Mouse (Mus musculus): ENCODE results near the gene Dmgdh.

Gene Dmgdh

DNA sequence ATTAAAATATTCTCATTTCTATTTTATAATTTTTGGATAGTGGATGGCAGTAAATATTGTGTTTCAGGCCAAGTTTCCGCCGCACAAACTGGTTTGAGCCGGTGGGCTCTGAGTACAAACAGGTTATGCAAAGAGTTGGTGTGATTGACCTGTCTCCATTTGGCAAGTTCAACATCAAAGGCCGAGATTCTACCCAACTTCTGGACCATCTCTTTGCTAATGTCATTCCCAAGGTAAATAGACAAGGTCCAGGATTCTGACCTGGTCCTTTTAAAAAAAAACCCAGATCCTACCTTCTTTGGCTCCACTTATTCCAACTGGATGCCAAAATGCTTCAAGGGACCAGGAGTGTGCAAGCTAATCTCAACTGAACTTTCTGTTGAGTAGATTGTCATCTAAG, 37.0 kb downstream of the Dmgdh start:
- no peak for DNase-seq

DNA sequence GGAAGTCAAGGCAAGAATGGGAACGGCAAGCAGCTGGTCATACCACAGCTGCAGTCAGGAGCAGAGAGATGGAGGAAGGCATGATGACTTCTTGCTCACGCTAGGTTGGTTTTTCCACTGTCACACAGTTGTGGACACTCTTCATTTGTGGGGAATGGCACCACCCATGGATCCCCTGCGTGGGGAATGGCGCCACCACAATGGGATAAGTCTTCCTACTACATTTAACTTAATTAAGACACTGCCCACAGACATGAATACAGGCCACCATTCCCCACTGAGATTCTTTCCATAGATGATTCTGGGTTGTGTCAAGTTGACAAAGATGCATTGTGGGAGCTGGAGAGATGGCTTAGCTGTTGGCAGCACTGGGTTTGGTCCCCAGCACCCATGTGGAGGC, 38.1 kb downstream of the Dmgdh start:
- no peak for DNase-seq

DNA sequence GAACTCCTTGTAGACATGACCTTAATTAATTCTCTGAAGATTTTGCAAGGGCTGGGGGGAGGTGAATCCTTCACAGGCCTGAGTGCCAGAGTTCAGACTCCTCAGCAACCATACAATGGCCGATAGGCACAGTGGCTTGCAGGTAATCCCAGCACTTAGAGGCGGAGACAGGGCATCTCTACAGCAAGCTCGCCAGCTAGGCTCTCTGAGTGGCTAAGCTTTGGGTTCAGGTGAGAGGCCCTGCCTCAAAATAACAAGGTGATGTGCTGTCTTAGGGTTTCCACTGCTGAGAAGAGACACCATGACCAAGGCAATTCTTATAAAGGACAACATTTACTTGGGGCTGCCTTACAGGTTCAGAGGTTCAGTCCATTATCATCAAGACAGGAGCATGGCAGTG, 39.6 kb downstream of the Dmgdh start:
- no peak for DNase-seq

GRCm38 (mm10) chr13:93717113-93717512, 42.9 kb downstream of the Dmgdh start:
- DNase-seq = no peak

- peak; percentile 54 for DNase-seq
Measured at GRCm38 (mm10) chr13:93718948-93719347, 44.7 kb downstream of the Dmgdh start.

- peak; percentile 16 for DNase-seq
Measured at GRCm38 (mm10) chr13:93721916-93722315, 47.7 kb downstream of the Dmgdh start.

- no peak for DNase-seq
Measured at GRCm38 (mm10) chr13:93723455-93723854, 49.2 kb downstream of the Dmgdh start.

- DNase-seq = peak; percentile 13
Measured at GRCm38 (mm10) chr13:93724206-93724605, 50.0 kb downstream of the Dmgdh start.

DNA sequence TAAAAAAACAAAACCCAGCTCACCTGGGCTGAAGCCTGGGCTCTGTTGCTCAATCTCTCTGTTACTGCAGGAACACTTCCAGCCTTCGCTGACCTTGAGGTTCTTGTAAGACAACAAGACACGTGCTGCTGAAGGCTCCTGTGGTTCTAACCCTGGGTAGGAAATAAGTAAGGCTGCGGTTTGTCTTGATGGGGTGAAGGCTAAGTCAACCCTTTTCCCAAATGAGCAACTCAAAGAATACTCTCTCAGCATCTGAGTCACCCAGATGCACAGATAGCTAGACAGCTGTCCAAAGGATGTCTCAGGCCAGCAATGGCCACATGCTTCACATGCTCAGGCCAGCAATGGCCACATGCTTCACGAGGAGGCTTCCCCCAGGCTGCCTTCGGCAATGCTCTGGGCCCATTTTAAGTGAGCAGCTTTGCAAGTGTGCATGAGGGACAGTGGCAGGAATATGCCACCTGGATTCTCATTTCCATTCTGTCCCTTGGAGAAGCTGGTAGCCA, 61.0 kb downstream of the Dmgdh start:
- DNase-seq = no peak

DNA sequence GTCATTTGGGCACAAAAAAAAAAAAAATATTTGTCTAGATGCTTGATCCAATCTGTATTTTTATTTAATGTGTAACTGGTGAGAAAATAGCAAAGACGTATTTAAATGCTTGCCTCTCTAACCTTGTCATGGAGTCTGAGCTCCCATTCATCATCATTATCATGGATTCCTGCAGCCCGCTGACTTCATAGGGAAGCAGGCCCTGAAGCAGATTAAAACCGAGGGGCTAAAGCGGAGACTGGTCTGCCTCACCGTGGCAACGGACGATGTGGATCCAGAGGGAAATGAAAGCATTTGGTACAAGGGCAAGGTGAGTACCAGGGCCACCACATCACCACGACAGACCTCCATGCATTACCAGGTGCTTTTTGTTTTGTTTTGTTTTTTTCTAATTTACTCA, 69.9 kb downstream of the Dmgdh start:
- no peak for DNase-seq

DNA sequence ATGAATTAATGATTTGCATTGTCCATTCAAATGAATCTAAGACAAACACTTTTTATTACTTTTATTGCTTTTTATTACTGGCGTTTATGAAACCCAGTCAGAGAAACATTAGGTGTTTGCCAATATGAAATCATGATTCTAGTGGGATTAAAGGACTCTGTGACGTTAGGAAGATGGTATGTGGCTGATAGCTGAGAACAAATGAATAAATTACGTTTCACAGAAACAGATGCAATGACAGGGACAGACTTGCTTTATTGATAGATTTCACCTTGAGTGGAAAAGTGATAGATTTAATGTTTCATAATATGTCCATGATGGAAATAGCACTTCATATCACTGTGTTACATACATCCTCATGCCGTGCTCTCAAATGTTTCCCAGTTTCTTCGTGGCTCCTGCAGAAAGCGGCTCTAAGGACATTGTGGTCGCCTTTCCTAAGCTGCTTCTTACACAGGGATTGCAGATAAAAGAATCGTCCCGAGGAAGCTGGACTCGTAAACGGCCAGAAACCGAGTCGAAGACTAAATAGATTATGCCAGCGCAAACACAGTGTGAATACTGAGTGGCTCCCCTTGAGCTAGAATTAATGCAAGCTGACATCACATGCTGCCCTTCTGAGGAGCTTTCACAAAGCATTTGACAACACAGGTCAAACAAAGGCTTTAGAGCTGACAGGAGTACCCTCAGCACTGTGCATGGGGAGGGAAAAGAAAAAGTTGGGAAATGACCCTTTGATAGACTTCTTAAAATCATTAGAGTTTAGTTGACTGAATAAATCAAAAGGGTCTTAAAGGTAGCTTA, 78.6 kb downstream of the Dmgdh start:
- DNase-seq = no peak

DNA sequence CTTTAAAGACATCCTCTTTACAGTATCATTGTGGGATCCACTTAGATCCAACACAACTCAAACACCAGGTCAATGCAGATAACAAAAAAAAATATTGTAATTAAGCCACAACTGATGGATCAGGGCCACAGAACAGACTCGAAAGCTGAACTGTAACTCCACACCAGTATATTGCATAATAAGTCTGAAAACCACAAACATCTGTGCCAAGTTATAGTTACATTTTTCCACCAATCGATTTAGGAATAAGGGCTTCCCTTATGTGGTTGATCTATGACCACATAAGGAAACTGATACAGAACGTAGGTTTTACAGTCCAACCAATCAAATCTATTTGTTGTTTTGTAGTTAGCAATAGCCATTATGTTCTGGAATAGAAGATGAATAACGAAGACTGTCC, 80.9 kb downstream of the Dmgdh start:
- DNase-seq = no peak

DNA sequence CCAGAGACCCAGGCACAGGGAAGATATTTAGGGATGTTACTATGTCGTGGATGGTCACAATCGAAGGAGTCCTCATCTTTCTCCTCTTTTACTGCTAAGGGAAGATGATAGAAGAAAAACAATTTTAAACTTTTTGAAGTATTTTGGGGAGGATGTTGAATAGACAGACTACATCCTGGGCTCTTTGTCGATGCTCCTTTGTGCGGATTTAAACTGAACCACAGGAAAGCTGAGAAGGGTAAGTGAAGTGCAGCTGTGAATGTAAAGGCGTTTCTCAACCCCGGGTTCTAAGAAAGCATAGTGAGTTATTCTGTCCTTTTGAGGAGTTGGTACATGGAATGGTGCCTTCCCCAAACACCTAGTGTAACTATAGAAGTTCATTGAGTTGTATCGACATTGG, 82.4 kb downstream of the Dmgdh start:
- no peak for DNase-seq

GRCm38 (mm10) chr13:93757514-93757913, 83.3 kb downstream of the Dmgdh start:
- DNase-seq = no peak

DNA sequence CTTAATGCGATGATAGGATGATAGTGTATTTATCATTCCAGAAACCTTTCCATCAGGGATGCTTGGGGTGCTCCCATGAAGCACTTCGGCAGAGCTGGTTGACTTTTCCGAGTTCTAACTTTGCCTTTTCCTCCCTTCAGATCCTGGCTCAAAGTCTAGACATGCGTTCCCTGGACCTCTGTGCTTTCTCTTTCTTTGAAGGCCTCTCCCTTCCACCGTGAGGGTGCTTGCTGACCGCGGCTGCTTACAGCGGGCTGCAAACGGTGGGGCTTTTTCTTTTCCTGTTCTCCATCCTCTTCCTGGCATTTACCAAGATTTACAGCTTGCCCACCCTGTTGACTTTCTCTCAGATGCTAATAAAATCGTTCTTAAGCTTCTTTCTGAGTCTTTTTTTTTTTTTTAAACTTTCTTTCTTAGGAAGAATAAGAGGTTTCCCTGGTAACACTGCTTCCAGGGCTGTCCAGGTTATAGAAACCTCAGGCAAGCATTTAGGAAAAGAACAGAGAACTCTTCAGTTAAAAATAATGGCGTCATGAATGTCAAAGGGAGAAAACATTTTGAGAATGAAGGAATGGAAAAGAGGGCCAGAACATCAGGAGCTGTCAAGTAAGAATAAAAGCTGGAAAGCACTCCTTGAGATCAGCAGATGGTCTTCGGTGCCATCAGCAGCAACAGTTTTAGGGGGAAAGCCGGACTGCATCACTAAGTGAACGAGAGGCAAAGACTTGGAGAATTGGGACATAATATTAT, 84.1 kb downstream of the Dmgdh start:
- no peak for DNase-seq

DNA sequence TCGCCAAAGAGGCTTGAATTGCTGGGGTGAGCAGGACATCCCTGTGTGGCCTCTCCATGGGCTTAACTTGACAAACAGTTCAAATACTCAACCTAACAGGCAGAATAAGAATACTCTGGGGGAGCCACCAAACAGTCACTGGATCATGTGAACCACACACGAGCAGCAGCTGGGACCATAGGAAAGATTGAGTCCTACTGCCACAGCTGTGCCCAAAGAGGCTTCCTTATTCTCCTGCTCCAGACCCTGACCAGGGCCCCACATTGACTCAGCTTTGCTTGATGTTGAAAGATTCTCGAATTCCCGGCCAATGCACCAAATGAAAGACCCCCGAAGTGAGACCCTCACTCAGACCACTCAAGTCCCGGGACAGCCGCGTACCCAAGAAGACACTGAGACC, 87.6 kb downstream of the Dmgdh start:
- no peak for DNase-seq

GRCm38 (mm10) chr13:93762879-93763278, 88.6 kb downstream of the Dmgdh start:
- DNase-seq = no peak

DNA sequence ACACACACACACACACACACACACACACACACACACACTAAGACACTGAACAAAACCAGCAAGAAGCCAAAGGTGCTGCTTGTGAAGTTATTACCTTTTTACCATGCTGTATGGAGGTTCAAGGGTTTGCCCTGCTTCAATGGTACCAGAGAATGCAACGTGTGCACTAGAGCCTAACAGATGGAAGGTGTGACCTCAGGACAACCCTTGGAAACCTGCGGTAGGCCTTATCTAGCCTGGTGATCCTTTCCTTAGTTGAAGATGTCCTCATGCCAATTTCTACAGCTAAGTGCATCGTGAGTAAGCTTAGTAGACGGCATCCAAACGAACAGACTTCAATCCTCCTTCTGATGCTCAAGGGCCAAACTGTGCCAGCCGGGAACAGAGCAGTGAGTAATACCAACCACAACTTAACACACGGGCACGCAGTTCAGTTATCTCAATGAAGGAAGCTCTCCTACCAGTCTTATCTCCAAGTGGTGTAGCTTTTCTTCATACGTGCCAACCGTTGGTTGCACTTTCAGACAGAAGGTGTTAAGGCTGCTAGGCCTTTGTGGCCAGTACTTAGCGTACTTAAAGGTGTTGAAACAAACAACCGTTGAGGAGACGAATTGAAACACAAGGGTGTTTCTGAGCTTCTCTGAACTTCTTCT, 90.2 kb downstream of the Dmgdh start:
- DNase-seq = no peak

GRCm38 (mm10) chr13:93771031-93771587, 96.9 kb downstream of the Dmgdh start:
- DNase-seq = peak; percentile 17

DNA sequence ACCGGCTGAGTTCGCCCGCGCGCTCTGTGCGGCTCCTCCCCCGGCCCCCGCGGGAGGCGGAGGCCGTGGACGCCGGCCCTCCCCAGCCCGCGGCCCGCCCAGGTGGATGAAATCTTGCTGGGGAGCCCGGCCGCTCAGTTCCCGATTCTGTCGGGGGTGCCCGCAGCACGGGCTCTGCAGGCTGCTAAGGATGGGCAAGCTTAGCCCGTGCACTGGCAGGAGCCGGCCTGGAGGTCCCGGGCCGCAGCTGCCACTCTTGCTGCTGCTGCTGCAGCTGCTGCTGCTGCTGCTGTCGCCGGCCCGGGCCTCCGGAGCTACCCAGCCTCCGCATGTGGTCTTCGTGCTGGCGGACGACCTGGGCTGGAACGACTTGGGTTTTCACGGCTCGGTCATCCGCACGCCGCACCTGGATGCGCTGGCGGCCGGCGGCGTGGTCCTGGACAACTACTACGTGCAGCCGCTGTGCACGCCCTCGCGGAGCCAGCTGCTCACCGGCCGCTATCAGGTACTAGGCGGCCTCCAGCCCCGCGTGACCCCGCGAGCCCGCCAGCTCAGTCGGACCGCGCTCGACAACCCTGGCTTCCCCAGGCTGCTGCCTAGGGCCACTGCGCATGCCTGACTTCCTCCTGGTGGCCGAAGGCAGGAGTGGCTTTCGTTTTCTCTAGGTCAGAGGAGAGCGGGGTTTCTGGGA, 97.5 kb downstream of the Dmgdh start, which contains the start of gene Arsb:
Arsb (plus strand) TSS at position 43 of the 691 bp plus-strand sequence.
- DNase-seq = peak; percentile 89

GRCm38 (mm10) chr13:93772279-93772636, 98.0 kb downstream of the Dmgdh start:
- DNase-seq = no peak

- DNase-seq = no peak
Measured at GRCm38 (mm10) chr13:93772861-93773260, 98.6 kb downstream of the Dmgdh start.
